Mouse (Mus musculus) CH12.LX (cell line): ENCODE measurements at regions not wholly inside any gene's neighbourhood (a gene's known extent, or its start where the extent isn't known, plus 50 kb on each side); places are given as distances from the start of the nearest gene placed in this dataset.

Source experiments
- DNase-seq: peaks from one replicate; pipeline ENCODE4 v3.0.0-alpha.2; 2013; ENCODE audit errors: extremely low read depth
- H3K27ac ChIP-seq: 2 replicates; pipeline ENCODE4 v1.5.1; 2012; ENCODE audit warnings: low read depth, mild to moderate bottlenecking, control low read depth, moderate library complexity; ENCODE audit not compliant: insufficient read depth
- H3K27me3 ChIP-seq: replicated peaks from 2 replicates; pipeline ENCODE3; 2012; ENCODE audit warnings: inconsistent platforms
- H3K36me3 ChIP-seq, 2 experiments: replicated peaks in 1 of 2; 2 replicates each; pipeline versions ENCODE3 to v1.6.1; 2012; ENCODE audit warnings: inconsistent platforms in 1 of 2, low read length in 1 of 2, mild to moderate bottlenecking in 1 of 2, mixed read lengths in 1 of 2, moderate library complexity in 1 of 2; ENCODE audit not compliant: control insufficient read depth in 1 of 2, insufficient read depth in 1 of 2
- H3K4me1 ChIP-seq, 2 experiments: 2 replicates each; pipeline ENCODE4 v1.6.1; 2012; ENCODE audit warnings: inconsistent platforms in 1 of 2, moderate library complexity in 1 of 2; ENCODE audit not compliant: insufficient read depth in 2 of 2, control insufficient read depth in 1 of 2
- H3K4me2 ChIP-seq: 2 replicates; pipeline ENCODE4 v1.6.1; 2012; ENCODE audit warnings: low read depth, mild to moderate bottlenecking, control low read depth; ENCODE audit not compliant: poor library complexity, insufficient read depth, severe bottlenecking
- H3K4me3 ChIP-seq, 3 experiments: fragments of 150-350 bp in 1 of 3; sonication (generic) in 1 of 3; replicated peaks in 1 of 3; 2 replicates each; pipeline versions ENCODE3 to v1.5.1; 2011 to 2012; ENCODE audit warnings: low read depth in 2 of 3, low read length in 2 of 3, mild to moderate bottlenecking in 2 of 3, moderate library complexity in 2 of 3, control low read depth in 1 of 3, improper control_type of control experiment in 1 of 3, inconsistent platforms in 1 of 3, mixed read lengths in 1 of 3; ENCODE audit not compliant: poor library complexity in 1 of 3
- H3K79me2 ChIP-seq: replicated peaks from 2 replicates; pipeline ENCODE4 v1.6.1; 2012; ENCODE audit warnings: mild to moderate bottlenecking, moderate library complexity; ENCODE audit not compliant: control insufficient read depth, poor library complexity, insufficient read depth, severe bottlenecking; ENCODE audit errors: extremely low read depth
- H3K9ac ChIP-seq: 2 replicates; pipeline ENCODE4 v1.6.1; 2012; ENCODE audit warnings: low read depth, mild to moderate bottlenecking, control low read depth, moderate library complexity; ENCODE audit not compliant: insufficient read depth
- H3K9me3 ChIP-seq: replicated peaks from 2 replicates; pipeline ENCODE3; 2012; ENCODE audit warnings: low read length, inconsistent platforms, mixed read lengths
- BHLHE40 ChIP-seq: IDR thresholded peaks from 2 replicates; pipeline ENCODE4 v1.6.1; 2011; ENCODE audit warnings: mild to moderate bottlenecking, low read depth, low read length, improper control_type of control experiment
- CHD1 ChIP-seq: IDR thresholded peaks from 2 replicates; pipeline ENCODE4 v1.6.1; 2012; ENCODE audit warnings: low read depth, low read length, improper control_type of control experiment, inconsistent platforms
- CHD2 ChIP-seq: IDR thresholded peaks from 2 replicates; pipeline ENCODE4 v1.6.1; 2011; ENCODE audit warnings: low read length, improper control_type of control experiment
- CTCF ChIP-seq, 2 experiments: IDR thresholded peaks in 1 of 2; conservative IDR thresholded peaks in 1 of 2; 2 replicates each; pipeline ENCODE4 v1.5.1; 2011 to 2012; ENCODE audit warnings: low read depth in 2 of 2, low read length in 2 of 2, improper control_type of control experiment in 1 of 2, inconsistent platforms in 1 of 2, mild to moderate bottlenecking in 1 of 2, moderate library complexity in 1 of 2
- E2F4 ChIP-seq: IDR thresholded peaks from 2 replicates; pipeline ENCODE4 v1.6.1; 2011; ENCODE audit warnings: low read depth, low read length, improper control_type of control experiment; ENCODE audit not compliant: insufficient replicate concordance
- ELF1 ChIP-seq: IDR thresholded peaks from 2 replicates; pipeline ENCODE4 v1.6.1; 2014; ENCODE audit warnings: low read depth, mild to moderate bottlenecking, inconsistent platforms, low read length, improper control_type of control experiment
- EP300 ChIP-seq: IDR thresholded peaks from 2 replicates; pipeline ENCODE4 v1.6.1; 2011; ENCODE audit warnings: low read length, improper control_type of control experiment
- GABPA ChIP-seq: IDR thresholded peaks from 2 replicates; pipeline ENCODE4 v1.6.1; 2012; ENCODE audit warnings: low read depth, low read length, improper control_type of control experiment, inconsistent platforms; ENCODE audit not compliant: insufficient replicate concordance
- IRF4 ChIP-seq: IDR thresholded peaks from 2 replicates; pipeline ENCODE4 v1.6.1; 2014; ENCODE audit warnings: low read depth, mild to moderate bottlenecking, inconsistent platforms, low read length, improper control_type of control experiment
- JUN ChIP-seq: IDR thresholded peaks from 2 replicates; pipeline ENCODE4 v1.6.1; 2011; ENCODE audit warnings: low read depth, mild to moderate bottlenecking, low read length, improper control_type of control experiment, moderate library complexity; ENCODE audit not compliant: insufficient read depth
- JUND ChIP-seq: conservative IDR thresholded peaks from 2 replicates; pipeline ENCODE4 v1.6.1; 2011; ENCODE audit warnings: low read depth, low read length, improper control_type of control experiment
- KAT2A ChIP-seq: IDR thresholded peaks from 2 replicates; pipeline ENCODE4 v1.6.1; 2012; ENCODE audit warnings: low read length, improper control_type of control experiment, inconsistent platforms; ENCODE audit not compliant: insufficient replicate concordance
- MAFK ChIP-seq: IDR thresholded peaks from 2 replicates; pipeline ENCODE4 v1.6.1; 2011; ENCODE audit warnings: low read length, improper control_type of control experiment; ENCODE audit not compliant: insufficient replicate concordance
- MAX ChIP-seq: IDR thresholded peaks from 2 replicates; pipeline ENCODE4 v1.6.1; 2011; ENCODE audit warnings: low read length, improper control_type of control experiment
- MAZ ChIP-seq: IDR thresholded peaks from 2 replicates; pipeline ENCODE4 v1.6.1; 2012; ENCODE audit warnings: low read depth, mild to moderate bottlenecking, inconsistent platforms, low read length, improper control_type of control experiment, moderate library complexity
- MEF2A ChIP-seq: IDR thresholded peaks from 2 replicates; pipeline ENCODE4 v1.6.1; 2014; ENCODE audit warnings: low read depth, mild to moderate bottlenecking, inconsistent platforms, low read length, improper control_type of control experiment, borderline replicate concordance
- MXI1 ChIP-seq: IDR thresholded peaks from 2 replicates; pipeline ENCODE4 v1.6.1; 2011; ENCODE audit warnings: mild to moderate bottlenecking, low read depth, low read length, improper control_type of control experiment
- NELFE ChIP-seq: IDR thresholded peaks from 2 replicates; pipeline ENCODE4 v1.6.1; 2011; ENCODE audit warnings: low read depth, low read length, improper control_type of control experiment
- NRF1 ChIP-seq: IDR thresholded peaks from 2 replicates; pipeline ENCODE4 v1.6.1; 2014; ENCODE audit warnings: low read depth, mild to moderate bottlenecking, inconsistent platforms, low read length, improper control_type of control experiment, moderate library complexity
- PAX5 ChIP-seq: IDR thresholded peaks from 2 replicates; pipeline ENCODE4 v1.6.1; 2012; ENCODE audit warnings: low read length, inconsistent platforms, mixed read lengths
- POLR2AphosphoS2 ChIP-seq: IDR thresholded peaks from 2 replicates; pipeline ENCODE4 v1.6.1; 2011; ENCODE audit warnings: low read depth, low read length, improper control_type of control experiment
- RAD21 ChIP-seq: IDR thresholded peaks from 2 replicates; pipeline ENCODE4 v1.6.1; 2011; ENCODE audit warnings: low read depth, mild to moderate bottlenecking, low read length, improper control_type of control experiment, moderate library complexity
- RCOR1 ChIP-seq: conservative IDR thresholded peaks from 2 replicates; pipeline ENCODE4 v1.6.1; 2012; ENCODE audit warnings: low read depth, mild to moderate bottlenecking, inconsistent platforms, low read length, improper control_type of control experiment
- SIN3A ChIP-seq: IDR thresholded peaks from 2 replicates; pipeline ENCODE4 v1.6.1; 2012; ENCODE audit warnings: low read length, improper control_type of control experiment, inconsistent platforms
- SMC3 ChIP-seq: IDR thresholded peaks from 2 replicates; pipeline ENCODE4 v1.6.1; 2011; ENCODE audit warnings: low read depth, low read length, improper control_type of control experiment
- TBP ChIP-seq: conservative IDR thresholded peaks from 2 replicates; pipeline ENCODE4 v1.6.1; 2011; ENCODE audit warnings: low read depth, low read length, improper control_type of control experiment
- UBTF ChIP-seq: IDR thresholded peaks from 2 replicates; pipeline ENCODE4 v1.6.1; 2012; ENCODE audit warnings: low read depth, mild to moderate bottlenecking, inconsistent platforms, low read length, improper control_type of control experiment, moderate library complexity
- ZC3H11A ChIP-seq: IDR thresholded peaks from 2 replicates; pipeline ENCODE4 v1.6.1; 2012; ENCODE audit warnings: low read depth, mild to moderate bottlenecking, inconsistent platforms, low read length, improper control_type of control experiment
- ZKSCAN1 ChIP-seq: IDR thresholded peaks from 2 replicates; pipeline ENCODE4 v1.6.1; 2012; ENCODE audit warnings: low read depth, inconsistent platforms, low read length, improper control_type of control experiment, borderline replicate concordance
- dilution Hi-C: fragments of 300-500 bp; cut with MboI; formaldehyde crosslinking; loops from 2 replicates; pipeline ENCODE4 v1.14.3; 2020; ENCODE audit warnings: low sequenced_read_pairs; ENCODE audit not compliant: extremely low pct_unique_long_range_greater_than_20kb, extremely low pct_ligation_motif_present
- in situ Hi-C: fragments of 300-500 bp; cut with MboI; formaldehyde crosslinking; loops from 3 replicates; pipeline ENCODE4 v1.14.3; 2019; ENCODE audit warnings: low sequenced_read_pairs, low pct_ligation_motif_present, low pct_unique_long_range_greater_than_20kb, mixed read lengths

DNA sequence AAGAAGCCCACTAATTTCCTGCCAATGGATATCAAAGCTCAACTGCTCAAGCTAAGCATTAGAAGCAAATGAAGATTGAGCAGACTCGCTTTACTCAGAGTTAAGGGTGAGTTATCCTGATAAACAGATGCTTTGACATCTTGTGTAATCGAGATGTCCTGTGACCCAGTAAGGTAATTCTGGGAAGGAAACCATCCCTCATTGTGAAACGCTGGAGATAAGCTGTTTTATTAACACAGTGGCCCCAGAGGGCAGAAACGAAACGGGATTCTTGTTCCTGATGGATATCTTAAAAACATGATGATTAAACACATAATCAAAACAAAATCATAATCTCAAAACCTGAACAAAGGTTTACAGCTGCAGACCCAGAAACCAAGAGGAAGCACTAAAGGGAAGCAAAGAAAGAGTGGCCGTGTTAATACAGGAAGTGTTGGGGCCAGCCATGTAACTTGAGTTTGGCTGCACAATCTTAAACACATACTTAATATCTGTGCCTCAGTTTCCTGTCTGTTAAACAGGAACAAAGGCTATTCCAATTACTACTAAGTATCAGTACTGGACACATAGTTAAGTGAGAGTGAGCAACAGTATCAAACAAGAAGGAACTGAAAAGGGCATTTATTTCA, 184.2 kb downstream of the Gm12728 start:
- dilution Hi-C loops, result no loop called here
- Histone ChIP-seq H3K9ac (no peak overlapping the region), H3K79me2 (no peaks in the 10 kb centered on the region)
- no peak for DNase-seq
- TF ChIP-seq CHD2 (no peak), E2F4 (no peak), BHLHE40 (no peak), TBP (no peak), MAZ (no peak), MEF2A (no peak), EP300 (no peak), SMC3 (no peak), MXI1 (no peak), CHD1 (no peak), GABPA (no peak), MAFK (no peak), MAX (no peak), IRF4 (no peak), RAD21 (no peak), ZC3H11A (no peak), UBTF (no peak), JUN (no peak), ELF1 (no peak), ZKSCAN1 (no peak)
- TF ChIP-seq, all 38 proteins: peak for 0
- Histone ChIP-seq H3K4me3 (no peak overlapping the region), H3K4me1 (no peaks in the 10 kb centered on the region), H3K27me3 (peaks cover 28% of the 10 kb centered on the region), H3K27ac (no peak overlapping the region), H3K9me3 (no peaks in the 10 kb centered on the region), H3K4me2 (no peak overlapping the region), H3K36me3 (no peaks in the 10 kb centered on the region)
- in situ Hi-C loops, result no loop called here

DNA sequence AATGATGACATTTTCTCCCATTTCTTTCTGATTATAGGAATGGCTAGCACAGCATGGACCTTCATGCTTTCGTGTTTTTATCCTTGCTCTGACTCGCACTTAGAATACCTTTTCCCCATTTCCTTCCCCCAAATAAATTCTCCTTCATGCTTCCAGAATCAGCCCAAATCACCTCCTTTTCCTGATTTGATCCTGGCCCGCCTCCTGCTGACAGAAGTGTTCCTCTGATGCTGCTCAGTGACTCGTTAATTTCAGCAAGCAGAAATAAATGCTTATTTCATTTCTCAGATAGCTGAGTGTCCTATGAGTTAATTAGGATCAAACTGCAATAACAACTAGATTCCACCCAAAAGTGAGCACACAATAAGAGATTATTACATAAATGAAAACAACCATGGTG, 185.3 kb downstream of the Gm12728 start:
- no peaks in the 10 kb centered on the region for H3K4me1 ChIP-seq
- H3K27ac ChIP-seq, result no peak overlapping the region
- H3K27me3 ChIP-seq, result peaks cover 28% of the 10 kb centered on the region
- no peak overlapping the region for H3K4me3 ChIP-seq
- H3K9ac ChIP-seq, result no peak overlapping the region
- no peak for DNase-seq
- dilution Hi-C loops (no loop called here), in situ Hi-C loops (no loop called here)
- H3K79me2 ChIP-seq, result no peaks in the 10 kb centered on the region
- no peak overlapping the region for H3K4me2 ChIP-seq
- no peaks in the 10 kb centered on the region for H3K36me3 ChIP-seq
- H3K9me3 ChIP-seq, result no peaks in the 10 kb centered on the region
- TF ChIP-seq SMC3, result no peak
- no peak for TF ChIP-seq NELFE
- TF ChIP-seq CHD1, result no peak
- TF ChIP-seq SIN3A, result no peak
- TF ChIP-seq POLR2AphosphoS2, result no peak
- TF ChIP-seq MAZ, result no peak
- TF ChIP-seq E2F4, result no peak
- no peak for TF ChIP-seq RAD21
- TF ChIP-seq NRF1, result no peak
- no peak for TF ChIP-seq JUN
- TF ChIP-seq PAX5, result no peak
- no peak for TF ChIP-seq MAFK
- TF ChIP-seq BHLHE40, result no peak
- no peak for TF ChIP-seq JUND
- no peak for TF ChIP-seq KAT2A
- no peak for TF ChIP-seq RCOR1
- TF ChIP-seq GABPA, result no peak
- TF ChIP-seq CTCF (conservative IDR thresholded peaks at IDR 0.05 in 1 of 2, IDR thresholded peaks at IDR 0.05 in 1 of 2; ENCODE audit: low read depth in 2 of 2, low read length in 2 of 2), result no peak
- TF ChIP-seq CHD2, result no peak
